Mouse (Mus musculus): Measurements from ENCODE around the gene Mrm3. TPM values are rescaled to one million over a fixed set of nuclear protein-coding genes. Genes with fewer than 3 reads are reported as not detected.

Mrm3 gene
- polyA plus RNA-seq, 1 experiment = 17.8 TPM

- TF ChIP-seq REST (IDR thresholded peaks at IDR 0.05; ENCODE audit: insufficient read depth, insufficient read length) (no peak), CEBPB (IDR thresholded peaks at IDR 0.05; ENCODE audit: insufficient read depth, poor library complexity, severe bottlenecking) (no peak), MYOD1 (IDR thresholded peaks at IDR 0.05; ENCODE audit: control insufficient read depth in 1 of 3, insufficient read length in 2 of 3, low read depth in 2 of 3) (no peak)
- peaks cover 24% of the 10 kb centered on the region for H3K79me2 ChIP-seq (ENCODE audit: control insufficient read depth, insufficient read depth)
- H3ac ChIP-seq (ENCODE audit: control insufficient read depth, insufficient read length) = no peak overlapping the region
- no peak overlapping the region for H3K4me2 ChIP-seq (ENCODE audit: low read depth)
- no peak overlapping the region for H3K4me3 ChIP-seq
- peaks cover under 1% of the 10 kb centered on the region for H3K36me3 ChIP-seq (ENCODE audit: control insufficient read depth, insufficient read depth)
- H3K27me3 ChIP-seq (ENCODE audit: control insufficient read depth, insufficient read depth, insufficient read length) = no peaks in the 10 kb centered on the region
Measured at GRCm38 (mm10) chr11:76278960-76279852, 35.7 kb downstream of the Mrm3 start.

- no peak overlapping the region for H3ac ChIP-seq (ENCODE audit: control insufficient read depth, insufficient read length)
- H3K36me3 ChIP-seq (ENCODE audit: control insufficient read depth, insufficient read depth) = no peaks in the 10 kb centered on the region
- H3K79me2 ChIP-seq (ENCODE audit: control insufficient read depth, insufficient read depth) = peaks cover 27% of the 10 kb centered on the region
- H3K4me2 ChIP-seq (ENCODE audit: low read depth) = no peak overlapping the region
- no peaks in the 10 kb centered on the region for H3K27me3 ChIP-seq (ENCODE audit: control insufficient read depth, insufficient read depth, insufficient read length)
- no peak overlapping the region for H3K4me3 ChIP-seq
- TF ChIP-seq MYOD1 (IDR thresholded peaks at IDR 0.05; ENCODE audit: control insufficient read depth in 1 of 3, insufficient read length in 2 of 3, low read depth in 2 of 3) (no peak), REST (IDR thresholded peaks at IDR 0.05; ENCODE audit: insufficient read depth, insufficient read length) (no peak), E2F4 (IDR thresholded peaks at IDR 0.05; ENCODE audit: insufficient read depth) (no peak), POLR2A (IDR thresholded peaks at IDR 0.05; ENCODE audit: insufficient read length, low read depth) (no peak), MAX (IDR thresholded peaks at IDR 0.05; ENCODE audit: low read depth) (no peak), MYOG (IDR thresholded peaks at IDR 0.05; ENCODE audit: control insufficient read depth in 1 of 3, insufficient read depth in 1 of 3, insufficient read length in 2 of 3, low read depth in 2 of 3) (no peak), TCF3 (IDR thresholded peaks at IDR 0.05; ENCODE audit: insufficient read length, low read depth) (no peak), TCF12 (IDR thresholded peaks at IDR 0.05; ENCODE audit: insufficient read depth, poor library complexity, severe bottlenecking) (no peak)
Measured at GRCm38 (mm10) chr11:76279971-76280370, 36.5 kb downstream of the Mrm3 start.

DNA sequence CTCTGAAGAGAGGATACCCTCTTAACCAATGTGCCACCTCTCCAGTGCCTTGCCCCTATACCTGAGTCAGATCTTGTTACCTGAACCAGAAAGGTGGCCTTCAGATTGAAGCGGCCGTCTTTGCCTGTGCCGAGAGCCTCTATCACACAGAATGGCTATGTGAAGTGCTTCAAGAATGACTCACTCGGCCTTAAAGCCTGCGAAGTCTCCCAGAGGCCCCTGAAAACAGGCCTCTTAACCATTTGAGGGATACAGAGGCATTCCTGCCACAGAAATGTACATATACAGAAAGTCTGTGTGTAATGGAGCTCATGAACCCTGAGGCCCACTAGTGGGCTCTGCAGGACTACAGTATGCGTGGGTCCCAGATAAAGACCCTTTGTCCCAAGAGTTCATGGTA is 40.3 kb downstream of the Mrm3 start:
- TF ChIP-seq CEBPB (IDR thresholded peaks at IDR 0.05; ENCODE audit: insufficient read depth, poor library complexity, severe bottlenecking) (no peak), MYOG (IDR thresholded peaks at IDR 0.05; ENCODE audit: control insufficient read depth in 1 of 3, insufficient read depth in 1 of 3, insufficient read length in 2 of 3, low read depth in 2 of 3) (no peak), E2F4 (IDR thresholded peaks at IDR 0.05; ENCODE audit: insufficient read depth) (no peak), USF1 (IDR thresholded peaks at IDR 0.05; ENCODE audit: low read depth) (no peak), MYOD1 (IDR thresholded peaks at IDR 0.05; ENCODE audit: control insufficient read depth in 1 of 3, insufficient read length in 2 of 3, low read depth in 2 of 3) (no peak), TCF3 (IDR thresholded peaks at IDR 0.05; ENCODE audit: insufficient read length, low read depth) (no peak), POLR2A (IDR thresholded peaks at IDR 0.05; ENCODE audit: insufficient read length, low read depth) (no peak), TCF12 (IDR thresholded peaks at IDR 0.05; ENCODE audit: insufficient read depth, poor library complexity, severe bottlenecking) (no peak), REST (IDR thresholded peaks at IDR 0.05; ENCODE audit: insufficient read depth, insufficient read length) (no peak), POLR2AphosphoS2 (IDR thresholded peaks at IDR 0.05; ENCODE audit: insufficient read length, low read depth) (no peak), SRF (IDR thresholded peaks at IDR 0.05; ENCODE audit: control insufficient read depth, insufficient read length, low read depth) (no peak), MAX (IDR thresholded peaks at IDR 0.05; ENCODE audit: low read depth) (no peak)
- H3K4me3 ChIP-seq = no peak overlapping the region
- H3ac ChIP-seq (ENCODE audit: control insufficient read depth, insufficient read length) = no peak overlapping the region
- peak overlapping the region; percentile 79 for H3K4me2 ChIP-seq (ENCODE audit: low read depth)
- H3K27me3 ChIP-seq (ENCODE audit: control insufficient read depth, insufficient read depth, insufficient read length) = no peaks in the 10 kb centered on the region
- peaks cover 38% of the 10 kb centered on the region for H3K79me2 ChIP-seq (ENCODE audit: control insufficient read depth, insufficient read depth)
- H3K36me3 ChIP-seq (ENCODE audit: control insufficient read depth, insufficient read depth) = no peaks in the 10 kb centered on the region

DNA sequence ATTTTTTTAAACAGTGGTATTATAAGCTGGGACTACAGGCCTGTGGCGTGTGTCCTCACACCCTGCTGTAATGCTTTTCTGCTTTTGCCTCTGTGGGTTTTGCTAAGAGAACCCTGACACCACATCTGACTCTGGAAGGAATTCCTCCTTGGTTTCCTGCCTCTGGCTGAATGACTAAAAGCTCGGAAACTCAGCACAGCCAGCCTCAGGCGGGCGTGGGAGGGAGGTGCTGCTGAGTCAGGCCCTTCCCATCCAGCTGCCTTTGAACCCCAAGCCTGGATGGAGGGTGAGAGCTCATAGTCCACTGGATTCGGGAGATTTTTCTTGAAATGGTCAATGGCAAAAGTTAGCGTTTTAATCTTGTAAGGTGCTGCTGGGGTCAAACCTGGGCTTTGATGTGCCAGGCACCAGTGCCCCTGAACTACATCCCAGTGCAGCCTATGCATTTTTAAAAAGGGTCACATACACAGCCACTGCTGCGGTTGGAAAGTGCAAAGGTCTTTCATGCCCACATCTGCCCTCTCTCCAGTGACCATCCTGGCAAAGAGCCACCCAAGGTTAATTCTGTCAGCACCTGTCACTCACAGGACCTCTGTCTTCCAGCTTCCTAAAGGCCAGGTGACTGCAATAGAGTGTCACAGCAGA is 42.0 kb downstream of the Mrm3 start:
- H3K79me2 ChIP-seq (ENCODE audit: control insufficient read depth, insufficient read depth) = peaks cover 50% of the 10 kb centered on the region
- TF ChIP-seq MAX (IDR thresholded peaks at IDR 0.05; ENCODE audit: low read depth) (no peak), SRF (IDR thresholded peaks at IDR 0.05; ENCODE audit: control insufficient read depth, insufficient read length, low read depth) (no peak), REST (IDR thresholded peaks at IDR 0.05; ENCODE audit: insufficient read depth, insufficient read length) (no peak), MYOD1 (IDR thresholded peaks at IDR 0.05; ENCODE audit: control insufficient read depth in 1 of 3, insufficient read length in 2 of 3, low read depth in 2 of 3) (peak in 2 of 3 experiments; percentile 29 to 77), TCF12 (IDR thresholded peaks at IDR 0.05; ENCODE audit: insufficient read depth, poor library complexity, severe bottlenecking) (peak; percentile 49), POLR2AphosphoS2 (IDR thresholded peaks at IDR 0.05; ENCODE audit: insufficient read length, low read depth) (no peak), MYOG (IDR thresholded peaks at IDR 0.05; ENCODE audit: control insufficient read depth in 1 of 3, insufficient read depth in 1 of 3, insufficient read length in 2 of 3, low read depth in 2 of 3) (peak in 1 of 3 experiments; percentile 77), CEBPB (IDR thresholded peaks at IDR 0.05; ENCODE audit: insufficient read depth, poor library complexity, severe bottlenecking) (0 out of 2 replicates have a peak, but pooled peaks have one; percentile 15), USF1 (IDR thresholded peaks at IDR 0.05; ENCODE audit: low read depth) (no peak), E2F4 (IDR thresholded peaks at IDR 0.05; ENCODE audit: insufficient read depth) (no peak), TCF3 (IDR thresholded peaks at IDR 0.05; ENCODE audit: insufficient read length, low read depth) (peak; percentile 1), POLR2A (IDR thresholded peaks at IDR 0.05; ENCODE audit: insufficient read length, low read depth) (no peak)
- no peaks in the 10 kb centered on the region for H3K36me3 ChIP-seq (ENCODE audit: control insufficient read depth, insufficient read depth)
- peak overlapping the region; percentile 79 for H3K4me2 ChIP-seq (ENCODE audit: low read depth)
- no peak overlapping the region for H3ac ChIP-seq (ENCODE audit: control insufficient read depth, insufficient read length)
- H3K4me3 ChIP-seq = no peak overlapping the region
- no peaks in the 10 kb centered on the region for H3K27me3 ChIP-seq (ENCODE audit: control insufficient read depth, insufficient read depth, insufficient read length)
